Mouse (Mus musculus) adrenal gland, postnatal 4 days (tissue): ENCODE results near the gene Abr. TPM values are rescaled to one million over a fixed set of nuclear protein-coding genes. Genes with fewer than 3 reads are reported as not detected.

Experiments
- DNase-seq, 2 experiments: peaks; one replicate each; pipeline ENCODE4 v3.0.0; 2021 to 2022; ENCODE audit warnings: low spot score in 2 of 2, mixed read lengths in 2 of 2
- total RNA-seq, 2 experiments: library from RNA; stranded (reverse); gene quantifications; 2 replicates each; pipeline ENCODE4 v1.2.3; 2021

Gene Abr
- total RNA-seq, 2 experiments from 2014 or later = 64.2 to 68.9 TPM

GRCm38 (mm10) chr11:76384307-76384706 is 237.8 kb downstream of the Abr start:
- DNase-seq = no peak

- DNase-seq = no peak
Measured at GRCm38 (mm10) chr11:76382711-76383324, 239.3 kb downstream of the Abr start.

- DNase-seq = no peak
Measured at GRCm38 (mm10) chr11:76381201-76381885, 240.8 kb downstream of the Abr start.

- peak in 1 of 2 experiments; percentile 30 for DNase-seq
Measured at GRCm38 (mm10) chr11:76379921-76380544, 242.1 kb downstream of the Abr start.

GRCm38 (mm10) chr11:76376425-76376824 is 245.7 kb downstream of the Abr start:
- no peak for DNase-seq

GRCm38 (mm10) chr11:76374491-76375185 is 247.5 kb downstream of the Abr start:
- DNase-seq = peak; percentile 49 to 60

- no peak for DNase-seq
Measured at GRCm38 (mm10) chr11:76372534-76372933, 249.6 kb downstream of the Abr start.

- DNase-seq = no peak
Measured at GRCm38 (mm10) chr11:76372120-76372519, 250.0 kb downstream of the Abr start.

- DNase-seq = no peak
Measured at GRCm38 (mm10) chr11:76370491-76370890, 251.6 kb downstream of the Abr start.

Other genes starting within 250 kb of the Abr start
- gene Nxn, start 223.2 kb downstream of the Abr start, total RNA-seq = 10 to 100 TPM; 26.4 to 28.3 TPM
- 10 to 100 TPM; 46.5 to 52.9 TPM for gene Timm22, start 215.4 kb downstream of the Abr start, total RNA-seq
- gene Bhlha9, start 50.2 kb upstream of the Abr start, total RNA-seq = not detected
- 10 to 100 TPM; 16.4 to 27.0 TPM for gene Trarg1, start 57.5 kb upstream of the Abr start, total RNA-seq
- gene Gosr1, start 141.3 kb upstream of the Abr start, total RNA-seq = 10 to 100 TPM; 72.3 to 77.9 TPM
- gene Cpd, start 224.7 kb upstream of the Abr start, total RNA-seq = 10 to 100 TPM; 62.9 to 69.5 TPM